Mouse (Mus musculus): Measurements from ENCODE around the gene Gstt3. TPM values are rescaled to one million over a fixed set of nuclear protein-coding genes. Genes with fewer than 3 reads are reported as not detected.
"Not testable (repeated sequence)": the region's sequence is repeated elsewhere in the genome, so short reads cannot be mapped to it uniquely, and the experiment has no call there.

The Gstt3 gene
- polyA plus RNA-seq, 1 experiment from 2014 or later: 28.7 TPM

DNA sequence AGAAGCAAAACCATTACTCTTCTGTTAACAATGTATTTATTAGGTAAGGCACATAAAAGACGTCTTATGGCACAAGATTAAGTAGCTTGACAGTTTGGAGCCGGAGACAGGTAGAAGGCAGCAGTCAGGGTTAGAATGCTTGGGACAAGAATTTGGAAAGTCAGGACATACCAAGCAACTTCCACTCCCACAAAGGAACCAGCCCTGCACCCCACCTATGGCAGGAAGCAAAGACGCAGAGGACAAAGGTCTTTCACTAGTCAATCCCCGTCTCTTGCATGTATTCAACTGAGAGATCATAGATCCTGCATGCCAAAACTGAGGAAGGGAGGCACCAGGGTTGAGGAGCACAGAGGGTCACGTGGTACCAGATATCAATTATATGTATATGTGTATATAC, 7.1 kb downstream of the Gstt3 start:
- Histone ChIP-seq H3K4me2 (ENCODE audit: low read length) (no peak overlapping the region), H3K9ac (ENCODE audit: low read length) (no peak overlapping the region), H3K36me3 (ENCODE audit: control insufficient read depth, insufficient read depth, low read length) (no peaks in the 10 kb centered on the region), H3K4me3 (ENCODE audit: low read depth, low read length) (no peak overlapping the region), H3K9me3 (ENCODE audit: control insufficient read depth, low read length) (no peaks in the 10 kb centered on the region), H3K27me3 (replicated peaks; ENCODE audit: control insufficient read depth, insufficient read depth, low read length) (no peaks in the 10 kb centered on the region), H3K4me1 (replicated peaks; ENCODE audit: control insufficient read depth, insufficient read depth, low read length) (peaks cover 5% of the 10 kb centered on the region; the same call in 1 of the 2 replicates), H3K27ac (ENCODE audit: low read depth) (no peak overlapping the region)
- 89% methylated on average over 5 of the region's 5 CpGs for WGBS
- ATAC-seq (replicated peaks; ENCODE audit: low FRiP score, low TSS enrichment, low read depth) (no peak), DNase-seq (ENCODE audit: low spot score) (no peak)

DNA sequence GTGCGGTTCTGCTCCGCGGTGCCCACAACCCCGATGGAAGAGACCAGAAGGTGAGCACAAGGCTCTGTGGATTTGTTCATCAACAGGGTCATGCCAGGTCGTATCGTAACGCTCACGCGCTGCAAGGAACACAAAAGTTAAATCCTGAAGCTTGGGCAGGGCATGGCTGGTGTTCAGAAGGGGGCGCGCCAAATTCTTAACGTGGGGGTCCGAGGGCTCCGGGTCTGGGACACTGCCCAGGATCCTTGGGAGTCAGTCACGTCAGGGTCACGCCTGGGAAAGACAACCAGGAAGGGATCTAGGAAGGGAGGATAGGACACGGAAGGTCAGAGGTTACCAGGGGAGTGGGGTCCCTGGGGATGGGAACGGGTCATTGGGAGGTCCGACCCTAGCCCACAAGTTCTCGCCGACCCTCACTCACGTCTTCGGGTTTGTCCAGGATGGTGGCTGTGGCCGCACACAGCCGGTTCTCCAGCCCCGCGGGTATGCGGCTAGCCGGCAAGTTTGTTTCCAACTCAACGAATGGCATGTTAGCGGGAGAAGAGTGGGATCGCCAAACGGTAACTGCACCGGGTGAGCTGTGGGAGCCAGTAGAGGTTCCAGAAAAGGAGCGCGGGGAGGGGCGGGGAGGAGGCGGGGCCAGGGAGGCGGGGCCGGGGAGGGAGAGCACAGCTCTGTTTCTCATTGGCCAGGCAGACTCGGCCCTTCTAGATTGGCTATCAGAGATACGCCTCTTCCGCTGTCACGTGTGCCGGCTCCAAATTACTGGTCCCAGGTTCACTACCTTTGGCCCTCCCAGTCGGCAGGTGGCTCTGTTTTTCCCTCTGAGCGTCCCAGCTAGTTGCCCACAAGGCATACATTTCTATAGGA, 8.2 kb downstream of the Gstt3 start, which contains the start of gene Ddt:
TSS of gene Ddt (minus strand) at position 620 of the 870 bp plus-strand sequence.
- Histone ChIP-seq H3K27me3 (replicated peaks; ENCODE audit: control insufficient read depth, insufficient read depth, low read length) (no peaks in the 10 kb centered on the region), H3K9ac (ENCODE audit: low read length) (peak within 1 kb of the TSS; percentile 57), H3K4me3 (ENCODE audit: low read depth, low read length) (peak within 1 kb of the TSS; percentile 64), H3K4me2 (ENCODE audit: low read length) (peak within 1 kb of the TSS; percentile 89), H3K27ac (ENCODE audit: low read depth) (no peak within 1 kb of the TSS), H3K36me3 (ENCODE audit: control insufficient read depth, insufficient read depth, low read length) (no peaks in the 10 kb centered on the region), H3K9me3 (ENCODE audit: control insufficient read depth, low read length) (no peaks in the 10 kb centered on the region), H3K4me1 (replicated peaks; ENCODE audit: control insufficient read depth, insufficient read depth, low read length) (peaks cover 5% of the 10 kb centered on the region; the same call in 1 of the 2 replicates)
- peak; percentile 94 for ATAC-seq (replicated peaks; ENCODE audit: low FRiP score, low TSS enrichment, low read depth)
- peak; percentile 93 for DNase-seq (ENCODE audit: low spot score)
- WGBS: under 1% methylated on average over 44 of the region's 47 CpGs

DNA sequence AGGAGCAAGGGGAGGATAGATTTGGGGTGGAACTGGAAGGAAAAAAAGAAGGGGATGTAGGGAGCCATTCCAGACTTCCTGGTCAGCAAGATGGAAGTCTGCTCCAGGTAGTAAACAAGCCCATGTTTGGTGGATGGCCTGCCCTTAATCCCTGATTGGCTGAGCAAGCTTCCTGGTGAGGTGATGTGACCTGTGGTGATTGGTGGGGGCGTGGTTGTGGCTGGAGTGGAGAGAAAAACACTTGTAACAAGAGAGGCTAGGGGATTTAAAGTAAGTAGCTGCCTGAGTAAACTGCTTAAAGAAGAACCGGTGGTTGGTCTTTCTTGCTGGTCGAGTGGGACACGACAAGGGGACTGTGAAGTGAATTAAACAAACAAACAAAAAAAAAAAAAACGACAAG, 13.5 kb downstream of the Gstt3 start:
- not testable (repeated sequence) for H3K9ac ChIP-seq (ENCODE audit: low read length); DNase-seq (ENCODE audit: low spot score)
- 26% methylated on average over 5 of the region's 5 CpGs for WGBS

DNA sequence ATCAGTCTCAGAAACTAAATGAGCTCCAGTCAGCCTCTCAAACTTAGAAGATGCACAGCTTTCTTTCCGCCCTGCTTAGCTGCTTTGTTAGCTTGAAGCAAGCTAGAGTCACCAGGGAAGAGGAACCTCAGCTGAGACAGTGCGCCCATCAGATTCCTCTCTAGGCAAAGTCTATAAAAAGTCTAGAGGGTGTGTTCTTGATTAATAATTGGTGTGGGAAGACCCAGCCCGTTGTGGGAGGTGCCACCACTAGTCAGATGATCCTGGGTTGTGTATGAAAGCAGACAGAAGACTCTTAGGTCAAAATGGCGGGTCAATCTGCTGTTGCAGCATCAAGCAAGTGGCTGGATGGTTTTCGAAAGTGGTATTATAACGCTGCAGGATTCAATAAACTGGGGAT, 14.4 kb downstream of the Gstt3 start:
- H3K4me2 ChIP-seq (ENCODE audit: low read length): no peak overlapping the region
- H3K4me3 ChIP-seq (ENCODE audit: low read depth, low read length): no peak overlapping the region
- no peak overlapping the region for H3K27ac ChIP-seq (ENCODE audit: low read depth)
- H3K9me3 ChIP-seq (ENCODE audit: control insufficient read depth, low read length): no peaks in the 10 kb centered on the region
- WGBS: 88% methylated on average over 6 of the region's 6 CpGs
- H3K4me1 ChIP-seq (replicated peaks; ENCODE audit: control insufficient read depth, insufficient read depth, low read length): peaks cover 5% of the 10 kb centered on the region; the same call in 1 of the 2 replicates
- ATAC-seq (replicated peaks; ENCODE audit: low FRiP score, low TSS enrichment, low read depth) (no peak), DNase-seq (ENCODE audit: low spot score) (no peak)
- no peaks in the 10 kb centered on the region for H3K36me3 ChIP-seq (ENCODE audit: control insufficient read depth, insufficient read depth, low read length)
- H3K27me3 ChIP-seq (replicated peaks; ENCODE audit: control insufficient read depth, insufficient read depth, low read length): no peaks in the 10 kb centered on the region
- no peak overlapping the region for H3K9ac ChIP-seq (ENCODE audit: low read length)

More for the DNA sequence above, 13.5 kb downstream of the Gstt3 start:
- H3K9me3 ChIP-seq (ENCODE audit: control insufficient read depth, low read length); H3K4me1 ChIP-seq (replicated peaks; ENCODE audit: control insufficient read depth, insufficient read depth, low read length); H3K36me3 ChIP-seq (ENCODE audit: control insufficient read depth, insufficient read depth, low read length); H3K27ac ChIP-seq (ENCODE audit: low read depth); H3K4me2 ChIP-seq (ENCODE audit: low read length); H3K27me3 ChIP-seq (replicated peaks; ENCODE audit: control insufficient read depth, insufficient read depth, low read length); H3K4me3 ChIP-seq (ENCODE audit: low read depth, low read length); ATAC-seq (replicated peaks; ENCODE audit: low FRiP score, low TSS enrichment, low read depth): not testable (repeated sequence)

DNA sequence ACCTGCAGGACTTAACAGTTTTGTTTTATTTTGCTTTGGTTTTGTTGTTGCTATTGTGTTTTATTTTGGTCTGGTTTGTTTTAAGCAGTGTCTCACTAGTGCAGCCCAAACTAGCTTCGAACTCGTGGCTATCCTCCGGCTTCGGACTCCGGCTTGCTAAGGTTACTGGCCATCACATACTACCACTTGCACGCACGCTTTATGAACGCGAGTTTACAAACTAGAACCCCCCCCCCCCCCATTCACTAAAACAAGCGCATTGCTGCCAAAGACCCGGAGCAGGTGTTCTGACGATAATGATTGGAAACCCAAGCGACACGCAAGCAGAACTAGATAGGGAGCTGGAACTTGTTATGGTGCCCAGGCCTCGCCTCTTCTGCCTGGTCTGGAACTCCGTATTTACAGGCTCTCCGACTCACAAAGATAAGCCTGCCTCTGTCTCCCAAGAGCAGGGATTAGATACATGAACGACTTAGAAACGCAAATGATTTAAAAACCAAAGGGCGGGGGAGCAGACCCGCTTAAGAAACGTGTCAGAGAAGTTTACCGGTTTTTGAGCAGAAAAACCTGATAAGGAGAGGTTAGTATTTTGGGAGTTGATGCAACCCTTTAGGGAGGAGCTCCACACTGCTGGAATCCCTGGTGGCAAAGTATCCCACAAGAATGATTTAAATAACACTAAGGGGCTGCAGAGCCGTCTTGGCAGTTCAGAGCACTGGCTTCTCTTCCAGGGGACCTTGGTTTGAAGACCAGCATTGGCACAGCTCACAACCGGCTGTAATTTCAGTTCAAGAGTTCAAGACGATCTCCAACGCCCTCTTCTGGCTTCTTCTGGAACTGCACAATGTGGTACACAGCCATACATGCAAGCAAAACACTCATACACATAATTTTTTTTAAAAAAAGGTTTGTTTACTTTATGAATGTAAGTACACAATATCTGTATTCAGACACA, 16.4 kb downstream of the Gstt3 start:
- Histone ChIP-seq H3K36me3 (ENCODE audit: control insufficient read depth, insufficient read depth, low read length) (no peaks in the 10 kb centered on the region), H3K9me3 (ENCODE audit: control insufficient read depth, low read length) (no peaks in the 10 kb centered on the region), H3K27ac (ENCODE audit: low read depth) (peak overlapping the region; percentile 52), H3K4me3 (ENCODE audit: low read depth, low read length) (peak overlapping the region; percentile 96), H3K27me3 (replicated peaks; ENCODE audit: control insufficient read depth, insufficient read depth, low read length) (no peaks in the 10 kb centered on the region), H3K9ac (ENCODE audit: low read length) (peak overlapping the region; percentile 82), H3K4me1 (replicated peaks; ENCODE audit: control insufficient read depth, insufficient read depth, low read length) (peaks cover 5% of the 10 kb centered on the region; the same call in 1 of the 2 replicates), H3K4me2 (ENCODE audit: low read length) (peak overlapping the region; percentile 95)
- 1% methylated on average over 27 of the region's 27 CpGs for WGBS
- peak; percentile 52 for ATAC-seq (replicated peaks; ENCODE audit: low FRiP score, low TSS enrichment, low read depth)
- peak; percentile 91 for DNase-seq (ENCODE audit: low spot score)

DNA sequence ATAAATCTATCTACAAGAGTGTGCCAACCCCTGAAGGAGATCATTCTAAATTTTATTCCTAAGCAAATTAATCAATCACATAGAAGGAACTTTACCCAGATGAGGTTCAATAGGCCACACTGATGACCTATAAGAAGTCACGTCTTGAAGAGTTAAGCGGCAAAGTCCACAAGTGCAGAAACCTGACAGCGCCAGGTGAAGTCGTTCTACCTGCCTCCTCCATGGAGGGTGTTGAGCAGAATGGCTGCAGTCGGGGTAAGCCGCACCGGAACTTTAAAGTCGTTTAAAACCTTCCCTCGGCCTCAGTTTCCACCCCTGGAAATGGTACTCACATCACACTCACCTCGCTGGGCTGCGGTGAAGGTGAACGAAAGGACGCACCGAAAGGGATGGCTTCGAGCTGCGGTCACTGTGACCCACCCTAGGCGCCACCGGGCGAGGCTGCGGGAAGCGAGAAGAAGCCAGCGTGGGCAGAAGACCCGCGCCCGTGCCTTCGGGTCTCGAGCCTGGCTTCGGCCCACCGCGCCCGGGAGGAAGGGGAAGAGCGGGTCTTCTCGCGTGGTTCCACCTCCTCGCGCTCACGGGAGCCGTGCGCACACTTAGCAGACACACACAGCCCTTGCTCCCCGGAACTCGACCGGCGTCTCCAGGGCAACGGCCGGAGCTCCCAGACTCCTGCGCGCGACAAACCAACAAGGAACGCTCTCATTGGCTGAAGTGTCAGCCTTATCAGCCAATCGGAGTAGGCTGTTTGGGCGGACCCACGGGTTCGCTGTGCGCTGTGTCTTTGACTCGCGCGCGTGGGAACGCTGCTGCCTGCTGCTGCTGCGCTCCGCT, 17.3 kb downstream of the Gstt3 start, which contains the start of gene Cabin1:
TSS of gene Cabin1 (minus strand) at position 660 of the 837 bp plus-strand sequence.
- H3K9ac ChIP-seq (ENCODE audit: low read length): peak within 1 kb of the TSS; percentile 82
- peak; percentile 99 for ATAC-seq (replicated peaks; ENCODE audit: low FRiP score, low TSS enrichment, low read depth)
- H3K36me3 ChIP-seq (ENCODE audit: control insufficient read depth, insufficient read depth, low read length): no peaks in the 10 kb centered on the region
- H3K27me3 ChIP-seq (replicated peaks; ENCODE audit: control insufficient read depth, insufficient read depth, low read length): no peaks in the 10 kb centered on the region
- peaks cover 5% of the 10 kb centered on the region; the same call in 1 of the 2 replicates for H3K4me1 ChIP-seq (replicated peaks; ENCODE audit: control insufficient read depth, insufficient read depth, low read length)
- peak; percentile 99 for DNase-seq (ENCODE audit: low spot score)
- under 1% methylated on average over 61 of the region's 61 CpGs for WGBS
- H3K4me2 ChIP-seq (ENCODE audit: low read length): peak within 1 kb of the TSS; percentile 95
- peak within 1 kb of the TSS; percentile 96 for H3K4me3 ChIP-seq (ENCODE audit: low read depth, low read length)
- H3K9me3 ChIP-seq (ENCODE audit: control insufficient read depth, low read length): no peaks in the 10 kb centered on the region
- H3K27ac ChIP-seq (ENCODE audit: low read depth): peak within 1 kb of the TSS; percentile 52

DNA sequence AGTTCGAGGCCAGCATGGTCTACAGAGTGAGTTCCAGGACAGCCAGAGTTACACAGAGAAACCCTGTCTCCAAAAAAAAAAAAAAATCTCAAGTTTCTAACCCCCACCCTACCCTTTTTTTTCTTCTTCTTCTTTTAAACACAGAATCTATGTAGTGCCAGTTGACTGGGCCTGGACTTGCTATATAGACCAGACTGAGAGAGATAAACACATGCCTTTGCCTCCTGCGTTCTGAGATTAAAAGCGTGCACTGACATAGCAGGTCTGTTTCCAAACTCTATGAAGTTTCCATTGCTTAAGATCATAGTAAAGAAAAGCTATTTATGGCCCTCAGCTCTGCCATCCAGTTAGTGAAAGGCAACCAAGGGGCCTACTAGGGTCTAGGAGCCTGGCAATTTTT, 18.8 kb downstream of the Gstt3 start:
- no peak overlapping the region for H3K4me2 ChIP-seq (ENCODE audit: low read length)

More for the DNA sequence above, 18.8 kb downstream of the Gstt3 start:
- Histone ChIP-seq H3K27me3 (replicated peaks; ENCODE audit: control insufficient read depth, insufficient read depth, low read length) (no peaks in the 10 kb centered on the region), H3K4me1 (replicated peaks; ENCODE audit: control insufficient read depth, insufficient read depth, low read length) (peaks cover 5% of the 10 kb centered on the region; the same call in 1 of the 2 replicates), H3K27ac (ENCODE audit: low read depth) (no peak overlapping the region), H3K36me3 (ENCODE audit: control insufficient read depth, insufficient read depth, low read length) (peaks cover 10% of the 10 kb centered on the region; the same call in 1 of the 2 replicates), H3K9me3 (ENCODE audit: control insufficient read depth, low read length) (no peaks in the 10 kb centered on the region), H3K4me3 (ENCODE audit: low read depth, low read length) (no peak overlapping the region), H3K9ac (ENCODE audit: low read length) (no peak overlapping the region)
- 84% methylated on average over 3 of the region's 3 CpGs for WGBS
- DNase-seq (ENCODE audit: low spot score) (no peak), ATAC-seq (replicated peaks; ENCODE audit: low FRiP score, low TSS enrichment, low read depth) (no peak)
